Mouse (Mus musculus): ENCODE results near the gene Fibp. TPM values are rescaled to one million over a fixed set of nuclear protein-coding genes. Genes with fewer than 3 reads are reported as not detected.
A peak's percentile ranks its signal among the peaks of the same experiment; 100 is the strongest.

Fibp gene
- polyA plus RNA-seq, 1 experiment from 2014 or later: 116 TPM

DNA sequence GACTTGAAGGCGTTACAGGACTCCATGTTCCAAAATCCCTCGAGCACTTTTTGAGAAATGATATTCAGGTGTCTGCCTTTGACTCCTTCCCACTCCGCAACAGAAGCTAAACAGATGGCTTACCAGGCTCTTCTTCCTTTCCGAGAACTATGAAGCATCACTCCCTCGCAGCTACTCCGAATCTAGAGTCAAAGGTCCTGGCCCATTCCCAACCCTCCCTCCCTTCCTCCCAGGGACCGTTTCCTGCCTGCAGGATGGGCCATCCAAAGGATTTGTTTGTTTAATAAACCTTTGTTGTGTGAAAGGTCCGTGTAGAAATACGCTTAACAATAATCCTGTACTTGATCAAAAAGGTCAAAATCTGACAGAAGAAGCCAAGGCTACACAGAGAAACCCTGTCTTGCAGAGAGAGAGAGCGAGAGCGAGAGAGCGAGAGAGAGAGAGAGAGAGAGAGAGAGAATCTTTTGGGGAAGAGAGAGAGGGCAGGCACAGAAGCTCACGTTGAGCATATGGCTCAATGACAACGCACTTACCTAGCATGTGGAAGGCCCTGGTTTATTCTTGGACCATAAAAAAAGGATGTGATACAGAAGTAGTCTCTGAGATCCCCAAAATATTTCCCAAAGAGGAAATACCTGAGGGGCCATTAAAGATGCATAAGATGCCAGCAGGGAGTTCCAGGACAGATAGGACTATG lies 2.5 kb upstream of the Fibp start, which contains the start of gene Ccdc85b:
TSS of gene Ccdc85b (minus strand) at position 149 of the 697 bp plus-strand sequence.
- peak within 1 kb of the TSS; percentile 76 for H3K9ac ChIP-seq (ENCODE audit: low read depth, low read length)
- peaks cover 4% of the 10 kb centered on the region; the same call in 1 of the 2 replicates for H3K4me1 ChIP-seq (replicated peaks; ENCODE audit: control insufficient read depth, insufficient read depth, low read length)
- no peak for TF ChIP-seq CTCF (IDR thresholded peaks at IDR 0.05; ENCODE audit: low read depth)
- H3K4me3 ChIP-seq (ENCODE audit: low read depth, low read length): peak within 1 kb of the TSS; percentile 74
- no peaks in the 10 kb centered on the region for H3K27me3 ChIP-seq (replicated peaks; ENCODE audit: control insufficient read depth, insufficient read depth, low read length)
- no peak for ATAC-seq
- WGBS: 11% methylated on average over 14 of the region's 14 CpGs
- peaks cover 12% of the 10 kb centered on the region for H3K36me3 ChIP-seq (ENCODE audit: control insufficient read depth, insufficient read depth)
- peak within 1 kb of the TSS; percentile 84 for H3K27ac ChIP-seq (ENCODE audit: low read depth, low read length)
- H3K9me3 ChIP-seq (ENCODE audit: control insufficient read depth): no peaks in the 10 kb centered on the region
- peak within 1 kb of the TSS; percentile 98 for H3K4me2 ChIP-seq (replicated peaks; ENCODE audit: low read depth)

GRCm38 (mm10) chr19:5459019-5459418 lies 1.4 kb upstream of the Fibp start:
- H3K36me3 ChIP-seq (ENCODE audit: control insufficient read depth, insufficient read depth): peaks cover 21% of the 10 kb centered on the region
- peaks cover 4% of the 10 kb centered on the region; the same call in 1 of the 2 replicates for H3K4me1 ChIP-seq (replicated peaks; ENCODE audit: control insufficient read depth, insufficient read depth, low read length)
- H3K9me3 ChIP-seq (ENCODE audit: control insufficient read depth): no peaks in the 10 kb centered on the region
- H3K27me3 ChIP-seq (replicated peaks; ENCODE audit: control insufficient read depth, insufficient read depth, low read length): no peaks in the 10 kb centered on the region
- H3K27ac ChIP-seq (ENCODE audit: low read depth, low read length): no peak overlapping the region
- TF ChIP-seq CTCF (IDR thresholded peaks at IDR 0.05; ENCODE audit: low read depth): no peak
- ATAC-seq: no peak
- WGBS: 59% methylated on average over 7 of the region's 7 CpGs
- no peak overlapping the region for H3K4me3 ChIP-seq (ENCODE audit: low read depth, low read length)
- H3K4me2 ChIP-seq (replicated peaks; ENCODE audit: low read depth): no peak overlapping the region
- H3K9ac ChIP-seq (ENCODE audit: low read depth, low read length): no peak overlapping the region

DNA sequence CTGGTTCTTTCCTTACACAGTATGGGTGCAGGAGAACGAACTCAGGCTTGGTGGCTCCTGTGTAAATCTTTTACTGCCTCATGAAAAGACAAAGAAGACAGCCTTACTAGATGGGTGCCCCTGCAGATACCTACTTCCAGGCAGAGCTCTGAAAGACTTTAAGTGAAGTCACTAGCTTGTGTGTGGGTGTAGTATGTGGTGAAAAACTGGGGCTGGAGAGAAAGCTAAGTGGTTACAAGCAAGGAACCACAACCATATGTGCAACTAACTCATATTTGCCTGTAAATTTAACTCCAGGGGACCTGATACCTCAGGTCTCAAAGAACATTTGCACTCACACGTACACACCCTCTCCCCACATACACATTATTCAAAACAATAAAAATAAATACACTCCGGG lies 519 bp upstream of the Fibp start:
- Histone ChIP-seq H3K4me1 (replicated peaks; ENCODE audit: control insufficient read depth, insufficient read depth, low read length) (peaks cover 4% of the 10 kb centered on the region; the same call in 1 of the 2 replicates), H3K36me3 (ENCODE audit: control insufficient read depth, insufficient read depth) (peaks cover 23% of the 10 kb centered on the region), H3K9ac (ENCODE audit: low read depth, low read length) (peak overlapping the region; percentile 78; the same call in 1 of the 2 replicates), H3K9me3 (ENCODE audit: control insufficient read depth) (no peaks in the 10 kb centered on the region), H3K4me3 (ENCODE audit: low read depth, low read length) (peak overlapping the region; percentile 80), H3K27ac (ENCODE audit: low read depth, low read length) (no peak overlapping the region), H3K4me2 (replicated peaks; ENCODE audit: low read depth) (peak overlapping the region; percentile 88), H3K27me3 (replicated peaks; ENCODE audit: control insufficient read depth, insufficient read depth, low read length) (no peaks in the 10 kb centered on the region)
- WGBS: 21% methylated on average over 3 of the region's 3 CpGs
- ATAC-seq: no peak
- TF ChIP-seq CTCF (IDR thresholded peaks at IDR 0.05; ENCODE audit: low read depth): no peak

GRCm38 (mm10) chr19:5461411-5461810 lies 996 bp downstream of the Fibp start:
- no peak for TF ChIP-seq CTCF (IDR thresholded peaks at IDR 0.05; ENCODE audit: low read depth)
- WGBS: 82% methylated on average over 6 of the region's 6 CpGs
- H3K36me3 ChIP-seq (ENCODE audit: control insufficient read depth, insufficient read depth): peaks cover 38% of the 10 kb centered on the region
- no peaks in the 10 kb centered on the region for H3K9me3 ChIP-seq (ENCODE audit: control insufficient read depth)
- H3K4me3 ChIP-seq (ENCODE audit: low read depth, low read length): peak overlapping the region; percentile 80
- H3K4me2 ChIP-seq (replicated peaks; ENCODE audit: low read depth): peak overlapping the region; percentile 88
- no peaks in the 10 kb centered on the region for H3K27me3 ChIP-seq (replicated peaks; ENCODE audit: control insufficient read depth, insufficient read depth, low read length)
- no peak overlapping the region for H3K27ac ChIP-seq (ENCODE audit: low read depth, low read length)
- peak overlapping the region; percentile 78 for H3K9ac ChIP-seq (ENCODE audit: low read depth, low read length)
- H3K4me1 ChIP-seq (replicated peaks; ENCODE audit: control insufficient read depth, insufficient read depth, low read length): peaks cover 4% of the 10 kb centered on the region; the same call in 1 of the 2 replicates
- no peak for ATAC-seq

DNA sequence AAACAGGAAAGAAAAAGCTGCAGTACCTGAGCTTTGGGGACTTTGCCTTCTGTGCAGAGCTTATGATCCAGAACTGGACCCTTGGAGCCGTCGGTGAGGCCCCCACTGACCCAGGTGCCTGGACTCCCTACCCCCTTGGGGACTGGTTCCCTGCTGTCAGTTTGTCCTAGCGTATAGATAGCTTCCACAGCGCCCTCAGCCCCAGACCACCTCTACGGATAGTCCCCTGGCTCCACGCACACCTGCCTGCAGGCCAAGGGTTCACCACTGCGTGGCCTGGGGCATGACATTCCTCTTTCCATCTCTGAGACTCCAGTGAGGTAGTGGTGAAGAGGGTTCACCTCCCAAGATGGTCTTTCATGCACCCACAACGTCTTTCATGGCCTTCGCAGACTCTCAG lies 2.8 kb downstream of the Fibp start:
- Histone ChIP-seq H3K4me1 (replicated peaks; ENCODE audit: control insufficient read depth, insufficient read depth, low read length) (peaks cover 4% of the 10 kb centered on the region; the same call in 1 of the 2 replicates), H3K4me3 (ENCODE audit: low read depth, low read length) (no peak overlapping the region), H3K9me3 (ENCODE audit: control insufficient read depth) (no peaks in the 10 kb centered on the region), H3K27me3 (replicated peaks; ENCODE audit: control insufficient read depth, insufficient read depth, low read length) (no peaks in the 10 kb centered on the region), H3K9ac (ENCODE audit: low read depth, low read length) (no peak overlapping the region), H3K27ac (ENCODE audit: low read depth, low read length) (no peak overlapping the region), H3K4me2 (replicated peaks; ENCODE audit: low read depth) (no peak overlapping the region), H3K36me3 (ENCODE audit: control insufficient read depth, insufficient read depth) (peaks cover 53% of the 10 kb centered on the region)
- 90% methylated on average over 9 of the region's 9 CpGs for WGBS
- no peak for TF ChIP-seq CTCF (IDR thresholded peaks at IDR 0.05; ENCODE audit: low read depth)
- ATAC-seq: no peak

DNA sequence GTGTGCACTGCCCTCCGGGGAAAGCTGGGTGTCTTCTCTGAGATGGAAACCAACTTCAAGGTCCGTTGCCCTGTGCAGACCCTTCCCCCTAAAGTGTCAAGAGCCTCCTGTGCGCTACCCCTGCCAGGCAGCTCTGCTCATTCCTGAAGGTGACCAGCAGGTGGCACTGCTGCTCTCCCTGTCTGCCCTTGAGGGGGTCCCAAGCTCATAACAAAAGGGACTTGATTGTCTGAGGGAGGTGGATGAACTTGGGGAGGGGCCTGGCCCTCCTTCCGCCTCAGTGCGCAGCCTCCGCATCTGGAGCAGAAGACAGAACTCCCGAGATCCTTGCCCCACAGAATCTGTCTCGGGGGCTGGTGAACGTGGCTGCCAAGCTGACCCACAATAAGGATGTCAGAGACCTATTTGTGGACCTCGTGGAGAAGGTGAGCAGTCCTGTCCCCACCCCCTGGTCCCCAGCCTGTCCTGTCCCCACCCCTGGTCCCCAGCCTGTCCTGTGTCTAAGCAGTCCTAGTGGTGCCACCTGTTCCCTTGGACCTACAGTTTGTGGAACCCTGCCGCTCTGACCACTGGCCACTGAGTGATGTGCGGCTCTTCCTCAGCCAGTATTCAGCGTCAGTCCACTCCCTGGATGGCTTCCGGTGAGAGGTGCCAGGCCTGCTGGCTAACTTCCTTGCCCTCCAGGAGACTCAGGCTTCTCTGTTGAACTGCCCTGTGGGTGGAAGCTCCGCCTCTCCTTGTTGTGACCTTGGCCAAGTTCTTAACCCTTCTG lies 3.6 kb downstream of the Fibp start:
- Histone ChIP-seq H3K4me2 (replicated peaks; ENCODE audit: low read depth) (peak overlapping the region; percentile 17), H3K36me3 (ENCODE audit: control insufficient read depth, insufficient read depth) (peaks cover 53% of the 10 kb centered on the region), H3K4me1 (replicated peaks; ENCODE audit: control insufficient read depth, insufficient read depth, low read length) (peaks cover 4% of the 10 kb centered on the region; the same call in 1 of the 2 replicates), H3K4me3 (ENCODE audit: low read depth, low read length) (no peak overlapping the region), H3K9me3 (ENCODE audit: control insufficient read depth) (no peaks in the 10 kb centered on the region), H3K27me3 (replicated peaks; ENCODE audit: control insufficient read depth, insufficient read depth, low read length) (no peaks in the 10 kb centered on the region), H3K27ac (ENCODE audit: low read depth, low read length) (no peak overlapping the region), H3K9ac (ENCODE audit: low read depth, low read length) (no peak overlapping the region)
- peak; percentile 94 for TF ChIP-seq CTCF (IDR thresholded peaks at IDR 0.05; ENCODE audit: low read depth)
- ATAC-seq: no peak
- 45% methylated on average over 15 of the region's 15 CpGs for WGBS

Measured in intestine, postnatal 0 days (tissue).